Mouse (Mus musculus): Measurements from ENCODE around the gene Prph2.

DNA sequence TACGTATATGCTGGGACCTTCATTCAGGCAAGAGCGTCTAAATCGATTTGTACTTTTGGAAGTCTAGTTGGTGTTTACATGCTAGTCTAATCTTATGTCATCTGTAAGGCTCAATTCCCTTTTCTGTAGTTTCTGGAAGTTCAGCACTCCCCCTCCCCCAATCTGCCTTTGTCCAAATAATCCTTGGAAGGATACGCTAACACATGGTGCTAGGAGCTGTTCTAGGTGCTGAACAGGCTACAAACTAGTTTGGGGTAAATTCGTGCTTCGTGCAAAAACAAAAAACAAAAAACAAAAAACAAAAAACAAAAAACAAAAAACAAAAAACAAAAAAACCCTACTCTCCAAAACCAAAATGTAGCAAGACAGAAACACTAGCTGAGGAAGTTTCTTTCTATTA, 10.6 kb downstream of the Prph2 start:
- no peak for TF ChIP-seq CTCF (IDR thresholded peaks at IDR 0.05; ENCODE audit: low read depth, low read length)
- TF ChIP-seq POLR2A (IDR thresholded peaks at IDR 0.05; ENCODE audit: extremely low read depth, insufficient read depth, low read length): no peak
